Mouse (Mus musculus): ENCODE results near the gene Hnrnpl. TPM values are rescaled to one million over a fixed set of nuclear protein-coding genes. Genes with fewer than 3 reads are reported as not detected.
"Not testable (repeated sequence)": the region's sequence is repeated elsewhere in the genome, so short reads cannot be mapped to it uniquely, and the experiment has no call there.

Gene Hnrnpl
- polyA plus RNA-seq, 1 experiment: 244 TPM

DNA sequence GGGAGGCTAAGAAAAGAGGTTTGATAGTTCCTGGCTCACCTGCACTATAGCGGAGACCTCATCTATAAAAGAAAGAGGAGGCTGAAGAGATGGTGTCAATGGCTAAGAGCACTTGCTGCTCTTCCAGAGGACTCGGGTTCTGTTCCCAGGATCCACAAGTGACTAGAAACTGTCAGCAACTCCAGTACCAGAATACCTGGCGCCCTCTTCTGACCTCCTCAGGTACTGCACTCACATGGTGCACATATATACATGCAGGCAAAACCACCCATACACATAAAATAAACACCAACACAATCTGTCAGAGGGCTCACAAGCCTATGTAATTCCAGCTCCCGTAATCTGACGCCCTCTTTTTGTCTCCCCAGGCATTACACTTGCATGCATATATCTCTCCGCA is 52.6 kb downstream of the Hnrnpl start:
- no peak for TF ChIP-seq POLR2A (IDR thresholded peaks at IDR 0.05; ENCODE audit: borderline replicate concordance, extremely low read depth, low read depth, low read length)
- TF ChIP-seq CTCF (IDR thresholded peaks at IDR 0.05; ENCODE audit: insufficient read depth, low read length): no peak
- no peak for DNase-seq
- WGBS: 89% methylated on average over 6 of the region's 6 CpGs

DNA sequence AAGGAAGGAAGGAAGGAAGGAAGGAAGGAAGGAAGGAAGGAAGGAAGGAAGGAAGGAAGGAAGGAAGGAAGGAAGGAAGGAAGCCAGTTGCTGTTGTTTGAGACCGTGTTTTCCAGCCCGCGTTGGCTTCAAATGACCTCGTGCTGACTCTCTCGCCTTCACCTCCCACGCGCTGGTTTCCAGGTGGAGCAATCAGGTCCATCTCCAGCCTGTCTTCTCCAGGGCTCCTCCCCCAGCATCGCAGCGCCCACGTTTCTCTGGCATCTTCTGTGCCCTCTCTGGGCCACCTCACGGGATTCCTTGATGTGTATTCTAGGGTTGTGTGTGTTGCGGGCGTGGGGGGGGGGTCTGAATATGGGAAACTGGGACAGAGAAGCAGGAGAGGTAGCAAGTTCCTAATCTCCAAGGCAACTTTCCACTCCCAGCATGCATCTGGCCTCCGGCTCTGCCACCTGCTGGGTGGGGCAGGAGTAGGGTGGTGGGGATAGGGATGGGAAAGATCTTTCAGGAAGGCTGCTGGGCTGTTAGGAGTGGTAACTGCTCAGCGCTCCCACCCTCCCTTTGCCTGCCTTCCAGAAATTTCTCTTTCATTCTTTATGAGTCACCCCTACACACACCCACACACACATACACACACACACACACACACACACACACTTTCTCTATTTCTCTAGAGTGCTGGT is 54.6 kb downstream of the Hnrnpl start:
- no peaks in the 10 kb centered on the region; the same call in 1 of the 2 replicates for H3K4me1 ChIP-seq (ENCODE audit: control insufficient read depth, insufficient read depth, low read length)
- TF ChIP-seq POLR2A (IDR thresholded peaks at IDR 0.05; ENCODE audit: borderline replicate concordance, extremely low read depth, low read depth, low read length) (no peak), CTCF (IDR thresholded peaks at IDR 0.05; ENCODE audit: insufficient read depth, low read length) (no peak)
- no peak overlapping the region for H3K4me3 ChIP-seq (replicated peaks; ENCODE audit: extremely low read depth, low read depth, low read length)
- WGBS: 75% methylated on average over 15 of the region's 15 CpGs
- no peak for DNase-seq

More for the DNA sequence above, 52.6 kb downstream of the Hnrnpl start:
- no peaks in the 10 kb centered on the region for H3K4me1 ChIP-seq (ENCODE audit: control insufficient read depth, insufficient read depth, low read length)
- no peak overlapping the region for H3K4me3 ChIP-seq (replicated peaks; ENCODE audit: extremely low read depth, low read depth, low read length)

DNA sequence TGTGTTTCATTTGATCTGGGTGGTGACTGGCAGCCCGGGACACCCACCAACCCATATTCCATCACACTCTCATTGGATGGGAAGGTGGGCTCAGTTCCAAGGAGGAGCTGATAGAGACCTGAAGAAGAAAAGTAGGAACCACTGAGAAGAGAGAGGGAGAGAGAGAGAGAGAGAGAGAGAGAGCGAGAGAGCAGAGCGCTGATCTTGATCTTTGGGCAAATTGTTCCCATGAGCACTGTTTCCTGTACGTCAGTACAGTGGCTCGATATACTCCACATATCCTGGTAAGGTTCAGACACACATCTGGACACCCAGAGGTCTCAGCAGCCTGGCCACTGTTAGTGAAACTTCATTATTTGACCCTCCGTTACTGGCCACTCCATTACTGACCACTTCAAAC is 55.2 kb downstream of the Hnrnpl start, which contains the start of gene Lgals7:
Gene Lgals7 (plus strand): TSS at position 314 of the 400 bp plus-strand sequence.
- DNase-seq: no peak
- Histone ChIP-seq H3K4me3 (replicated peaks; ENCODE audit: extremely low read depth, low read depth, low read length) (no peak within 1 kb of the TSS), H3K4me1 (ENCODE audit: control insufficient read depth, insufficient read depth, low read length) (no peaks in the 10 kb centered on the region; the same call in 1 of the 2 replicates)
- TF ChIP-seq POLR2A (IDR thresholded peaks at IDR 0.05; ENCODE audit: borderline replicate concordance, extremely low read depth, low read depth, low read length) (no peak), CTCF (IDR thresholded peaks at IDR 0.05; ENCODE audit: insufficient read depth, low read length) (no peak)
- 73% methylated on average over 6 of the region's 6 CpGs for WGBS

DNA sequence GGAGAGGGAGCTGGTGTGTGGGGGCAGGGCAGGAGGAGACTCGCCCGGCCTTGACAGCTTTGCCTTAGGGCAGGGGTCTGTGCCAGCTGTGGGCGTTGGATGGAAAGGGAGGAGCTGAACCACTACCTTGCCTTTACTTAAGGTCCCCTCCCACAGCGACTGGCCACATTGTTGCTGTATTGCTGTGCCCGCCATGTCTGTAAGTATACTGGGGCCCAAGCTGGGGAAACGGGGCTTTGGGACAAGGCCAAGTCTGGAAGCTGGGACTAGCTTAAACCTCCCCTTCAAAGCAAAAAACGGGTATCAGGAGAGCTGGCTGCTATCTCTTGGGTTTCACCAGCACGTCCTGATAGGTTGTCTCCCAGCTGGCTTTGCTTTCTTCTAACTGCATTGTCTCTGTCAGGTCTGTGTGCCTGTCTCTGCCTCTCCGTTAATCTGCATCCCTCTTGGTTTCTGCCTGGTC is 56.0 kb downstream of the Hnrnpl start:
- 62% methylated on average over 9 of the region's 9 CpGs for WGBS
- no peak for TF ChIP-seq CTCF (IDR thresholded peaks at IDR 0.05; ENCODE audit: insufficient read depth, low read length)
- TF ChIP-seq POLR2A (IDR thresholded peaks at IDR 0.05; ENCODE audit: borderline replicate concordance, extremely low read depth, low read depth, low read length): no peak
- H3K4me3 ChIP-seq (replicated peaks; ENCODE audit: extremely low read depth, low read depth, low read length): no peak overlapping the region
- no peak for DNase-seq
- no peaks in the 10 kb centered on the region; the same call in 1 of the 2 replicates for H3K4me1 ChIP-seq (ENCODE audit: control insufficient read depth, insufficient read depth, low read length)

DNA sequence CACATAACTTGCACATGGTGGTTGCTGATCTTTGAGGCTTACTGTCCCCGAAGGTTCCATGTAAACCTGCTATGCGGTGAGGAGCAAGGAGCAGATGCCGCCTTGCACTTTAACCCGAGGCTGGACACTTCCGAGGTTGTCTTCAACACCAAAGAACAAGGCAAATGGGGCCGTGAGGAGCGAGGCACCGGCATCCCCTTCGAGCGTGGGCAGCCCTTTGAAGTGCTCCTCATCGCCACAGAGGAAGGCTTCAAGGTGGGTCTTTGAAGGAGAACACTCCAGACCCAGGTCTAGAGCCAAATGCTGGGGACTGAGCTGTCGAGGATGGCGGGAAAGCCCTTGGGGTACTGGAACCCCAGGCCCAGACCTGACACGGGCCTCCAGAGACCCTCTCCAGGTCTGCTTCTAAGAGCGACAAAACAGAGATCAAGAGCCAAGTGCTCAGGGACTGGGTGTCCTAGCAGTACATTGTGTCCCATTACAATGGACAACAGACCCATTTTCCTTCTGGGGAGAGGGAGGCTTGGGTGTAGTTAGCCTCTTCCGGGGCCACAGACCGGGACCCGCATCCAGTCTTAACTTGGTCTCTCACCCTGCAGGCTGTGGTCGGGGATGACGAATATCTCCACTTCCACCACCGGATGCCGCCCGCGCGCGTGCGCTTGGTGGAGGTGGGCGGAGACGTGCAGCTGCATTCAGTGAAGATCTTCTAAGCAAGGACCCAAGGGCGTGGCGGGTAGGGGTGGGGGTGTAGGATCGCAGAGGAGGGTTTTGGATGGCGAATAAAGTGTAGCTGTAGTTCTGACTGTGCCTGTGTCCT is 57.4 kb downstream of the Hnrnpl start:
- Histone ChIP-seq H3K4me3 (replicated peaks; ENCODE audit: extremely low read depth, low read depth, low read length) (peak overlapping the region; percentile 7), H3K4me1 (ENCODE audit: control insufficient read depth, insufficient read depth, low read length) (no peaks in the 10 kb centered on the region; the same call in 1 of the 2 replicates)
- TF ChIP-seq POLR2A (IDR thresholded peaks at IDR 0.05; ENCODE audit: borderline replicate concordance, extremely low read depth, low read depth, low read length): peak; percentile 59; the same call in 1 of the 2 replicates
- no peak for TF ChIP-seq CTCF (IDR thresholded peaks at IDR 0.05; ENCODE audit: insufficient read depth, low read length)
- 31% methylated on average over 33 of the region's 33 CpGs for WGBS
- peak; percentile 69 for DNase-seq

DNA sequence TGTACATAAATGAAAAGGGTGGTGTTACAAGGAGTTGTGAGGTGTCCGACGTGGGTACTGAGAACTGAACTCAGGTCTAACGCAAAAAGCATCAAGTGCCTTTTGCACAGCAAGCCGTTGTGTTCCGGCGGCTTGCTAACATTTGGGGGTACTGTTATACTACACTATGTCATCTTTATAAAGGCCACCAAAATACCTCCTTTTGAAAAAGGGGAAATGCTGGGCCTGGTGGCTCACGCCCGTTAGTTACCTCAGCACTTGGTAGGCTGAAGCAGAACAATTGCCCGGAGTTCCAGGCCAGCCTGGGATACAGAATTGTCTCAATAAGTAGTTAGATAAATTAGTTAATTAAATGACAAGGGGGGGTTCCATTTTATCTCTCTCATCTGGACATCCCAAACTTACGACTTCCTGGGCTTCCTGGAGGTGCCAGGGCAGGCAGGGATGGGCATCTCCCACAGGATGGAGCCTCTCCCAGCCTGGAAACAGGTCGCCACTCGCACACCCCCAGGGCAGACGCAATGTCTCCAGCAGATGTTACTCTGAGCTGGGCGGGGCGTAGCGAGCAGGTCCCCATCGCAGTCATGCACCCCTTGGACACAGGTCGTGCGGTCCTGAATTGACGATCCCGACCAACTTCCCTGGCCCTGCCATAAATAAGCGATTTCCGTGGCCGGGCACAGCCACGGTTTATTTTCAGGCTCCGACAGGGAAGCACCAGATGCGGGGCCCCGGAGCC is 58.6 kb downstream of the Hnrnpl start:
- no peak overlapping the region for H3K4me3 ChIP-seq (replicated peaks; ENCODE audit: extremely low read depth, low read depth, low read length)
- no peaks in the 10 kb centered on the region; the same call in 1 of the 2 replicates for H3K4me1 ChIP-seq (ENCODE audit: control insufficient read depth, insufficient read depth, low read length)
- WGBS: 83% methylated on average over 28 of the region's 28 CpGs
- no peak for DNase-seq
- no peak for TF ChIP-seq CTCF (IDR thresholded peaks at IDR 0.05; ENCODE audit: insufficient read depth, low read length)
- no peak; the same call in 1 of the 2 replicates for TF ChIP-seq POLR2A (IDR thresholded peaks at IDR 0.05; ENCODE audit: borderline replicate concordance, extremely low read depth, low read depth, low read length)

DNA sequence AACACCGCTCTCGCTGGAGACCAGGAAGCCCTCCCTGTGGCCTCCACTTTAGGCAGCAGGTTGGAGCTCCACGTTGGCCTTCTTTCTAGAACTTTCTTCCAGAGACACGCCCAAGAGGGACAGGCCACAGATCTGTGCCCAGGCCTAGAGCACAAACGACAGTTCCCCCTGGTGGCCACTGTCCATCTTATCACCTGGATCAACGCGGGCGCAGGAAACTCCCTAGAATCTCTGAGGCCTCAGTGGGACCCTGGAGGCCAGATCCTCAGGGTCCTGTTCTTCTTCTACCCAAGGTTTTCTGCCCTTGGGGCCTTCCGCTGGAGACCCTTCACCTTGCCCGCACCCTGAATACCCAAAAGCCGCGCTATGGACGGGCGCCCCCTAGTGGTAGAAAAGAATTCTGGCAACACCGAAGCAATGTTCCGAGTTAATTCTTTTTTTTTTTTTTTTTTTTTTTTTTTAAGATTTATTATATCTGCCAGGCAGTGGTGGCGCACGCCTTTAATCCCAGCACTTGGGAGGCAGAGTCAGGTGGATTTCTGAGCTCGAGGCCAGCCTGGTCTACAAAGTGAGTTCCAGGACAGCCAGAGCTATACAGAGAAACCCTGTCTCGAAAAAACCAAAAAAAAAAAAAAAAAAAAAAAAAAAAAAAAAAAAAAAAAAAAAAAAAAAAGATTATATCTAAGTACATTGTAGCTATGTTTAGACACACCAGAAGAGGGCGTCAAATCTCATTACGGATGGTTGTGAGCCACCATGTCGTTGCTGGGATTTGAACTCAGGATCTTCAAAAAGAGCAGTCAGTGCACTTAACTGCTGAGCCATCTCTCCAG is 59.4 kb downstream of the Hnrnpl start:
- 13% methylated on average over 23 of the region's 23 CpGs for WGBS
- not testable (repeated sequence) for H3K4me1 ChIP-seq (ENCODE audit: control insufficient read depth, insufficient read depth, low read length)
- TF ChIP-seq CTCF (IDR thresholded peaks at IDR 0.05; ENCODE audit: insufficient read depth, low read length): peak; percentile 76
- peak overlapping the region; percentile 37 for H3K4me3 ChIP-seq (replicated peaks; ENCODE audit: extremely low read depth, low read depth, low read length)
- DNase-seq: peak; percentile 81

DNA sequence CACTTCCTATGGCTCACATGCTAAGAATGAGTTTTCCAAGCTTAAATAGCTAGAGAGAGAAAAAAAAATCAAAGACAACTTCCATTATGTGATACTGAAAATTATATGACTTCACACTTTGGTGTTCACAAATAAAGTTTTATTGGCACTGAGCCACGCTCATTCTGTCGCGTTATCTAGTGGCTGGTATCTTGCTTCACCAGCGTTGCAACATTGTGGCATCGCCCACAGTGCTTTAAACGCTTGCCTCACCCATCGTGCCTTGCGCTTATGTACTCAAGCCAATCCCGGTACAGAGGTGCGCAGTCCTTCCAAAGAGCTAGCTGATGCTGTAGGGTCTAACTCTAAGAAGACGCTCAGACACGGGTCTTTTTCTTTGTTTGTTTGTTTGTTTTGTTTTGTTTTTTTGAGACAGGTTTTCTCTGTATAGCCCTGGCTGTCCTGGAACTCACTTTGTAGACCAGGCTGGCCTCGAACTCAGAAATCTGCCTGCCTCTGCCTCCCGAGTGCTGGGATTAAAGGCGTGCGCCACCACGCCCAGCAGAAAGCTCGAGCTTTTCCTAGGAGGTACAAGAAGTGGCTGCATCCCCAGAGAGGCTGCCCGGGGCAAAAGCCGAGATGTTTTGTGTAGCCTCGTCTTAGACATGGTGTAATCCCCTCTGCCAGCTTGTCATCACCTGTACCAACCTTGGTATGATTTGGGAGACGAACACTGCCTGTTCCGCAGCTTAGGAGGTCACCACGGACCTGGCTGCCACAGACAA is 62.7 kb downstream of the Hnrnpl start:
- no peak for DNase-seq
- TF ChIP-seq CTCF (IDR thresholded peaks at IDR 0.05; ENCODE audit: insufficient read depth, low read length): no peak
- no peak for TF ChIP-seq POLR2A (IDR thresholded peaks at IDR 0.05; ENCODE audit: borderline replicate concordance, extremely low read depth, low read depth, low read length)
- WGBS: 77% methylated on average over 24 of the region's 24 CpGs
- H3K4me3 ChIP-seq (replicated peaks; ENCODE audit: extremely low read depth, low read depth, low read length): no peak overlapping the region
- H3K4me1 ChIP-seq (ENCODE audit: control insufficient read depth, insufficient read depth, low read length): no peaks in the 10 kb centered on the region; the same call in 1 of the 2 replicates

Other genes with a start within 250 kb of the Hnrnpl start
- 93.9 and 112 TPM in 2 replicates for gene Samd4b, start 210.4 kb upstream of the Hnrnpl start, polyA plus RNA-seq (2012; rRNA removed)
- 66.7 and 76.0 TPM in 2 replicates for gene Pak4, start 210.4 kb upstream of the Hnrnpl start, polyA plus RNA-seq (2012; rRNA removed)
- gene Acp7, start 177.2 kb upstream of the Hnrnpl start, polyA plus RNA-seq (2012; rRNA removed): 0.41 and 16.5 TPM in 2 replicates
- 3.7 and 3.8 TPM in 2 replicates for gene Fbxo27, start 115.7 kb upstream of the Hnrnpl start, polyA plus RNA-seq (2012; rRNA removed)
- 6.1 and 7.0 TPM in 2 replicates for gene Fbxo17, start 91.7 kb upstream of the Hnrnpl start, polyA plus RNA-seq (2012; rRNA removed)
- gene Mrps12, start 66.7 kb upstream of the Hnrnpl start, polyA plus RNA-seq (2012; rRNA removed): 45.9 and 57.2 TPM in 2 replicates
- 13.6 and 15.8 TPM in 2 replicates for gene Sars2, start 66.5 kb upstream of the Hnrnpl start, polyA plus RNA-seq (2012; rRNA removed)
- gene Ccer2, start 52.4 kb upstream of the Hnrnpl start, polyA plus RNA-seq (2012; rRNA removed): not detected in 2 replicates
- 84.9 and 102 TPM in 2 replicates for gene Sirt2, start 41.8 kb upstream of the Hnrnpl start, polyA plus RNA-seq (2012; rRNA removed)
- 48.5 and 49.2 TPM in 2 replicates for gene Nfkbib, start 41.0 kb upstream of the Hnrnpl start, polyA plus RNA-seq (2012; rRNA removed)
- gene Rinl, start 19.6 kb upstream of the Hnrnpl start, polyA plus RNA-seq (2012; rRNA removed): 11.2 and 14.5 TPM in 2 replicates
- gene Ech1, start 16.7 kb downstream of the Hnrnpl start, polyA plus RNA-seq (2012; rRNA removed): 201 and 250 TPM in 2 replicates
- gene Lgals4, start 25.3 kb downstream of the Hnrnpl start, polyA plus RNA-seq (2012; rRNA removed): 19.0 and 25.5 TPM in 2 replicates
- 2.2 and 314 TPM in 2 replicates for gene Lgals7, start 55.3 kb downstream of the Hnrnpl start, polyA plus RNA-seq (2012; rRNA removed)
- gene Capn12, start 72.9 kb downstream of the Hnrnpl start, polyA plus RNA-seq (2012; rRNA removed): 0.05 and 1.3 TPM in 2 replicates
- 314 and 324 TPM in 2 replicates for gene Actn4, start 153.8 kb downstream of the Hnrnpl start, polyA plus RNA-seq (2012; rRNA removed)
- gene Eif3k, start 173.3 kb downstream of the Hnrnpl start, polyA plus RNA-seq (2012; rRNA removed): 175 and 234 TPM in 2 replicates
- gene Map4k1, start 173.5 kb downstream of the Hnrnpl start, polyA plus RNA-seq (2012; rRNA removed): 16.7 and 17.0 TPM in 2 replicates